Mouse (Mus musculus) kidney, adult 2 months (tissue): Measurements from ENCODE around the gene Telo2. TPM values are rescaled to one million over a fixed set of nuclear protein-coding genes. Genes with fewer than 3 reads are reported as not detected.

ENCODE experiments used
- DNase-seq: peaks from one replicate; pipeline ENCODE4 v3.0.0; 2021
- H3K27ac ChIP-seq: fragments of 200-500 bp; 2 replicates; pipeline ENCODE4 v1.5.1; 2012; ENCODE audit warnings: low read depth, low read length, control low read depth, inconsistent platforms; ENCODE audit not compliant: insufficient read depth
- H3K27me3 ChIP-seq: fragments of 200-500 bp; replicated peaks from 2 replicates; pipeline ENCODE4 v1.6.1; 2012; ENCODE audit warnings: mild to moderate bottlenecking, moderate library complexity, low read length, inconsistent platforms; ENCODE audit not compliant: control insufficient read depth, insufficient read depth
- H3K36me3 ChIP-seq: fragments of 200-500 bp; 2 replicates; pipeline ENCODE4 v1.6.1; 2012; ENCODE audit warnings: mild to moderate bottlenecking, moderate library complexity, low read length, inconsistent platforms; ENCODE audit not compliant: control insufficient read depth, insufficient read depth
- H3K4me1 ChIP-seq: fragments of 200-500 bp; 2 replicates; pipeline ENCODE4 v1.6.1; 2011; ENCODE audit warnings: low read length; ENCODE audit not compliant: control insufficient read depth, insufficient read depth
- H3K4me3 ChIP-seq: fragments of 200-500 bp; 2 replicates; pipeline ENCODE4 v1.5.1; 2011; ENCODE audit warnings: mild to moderate bottlenecking, low read depth, low read length, control low read depth; ENCODE audit not compliant: insufficient read depth
- CTCF ChIP-seq: fragments of 200-500 bp; conservative IDR thresholded peaks from 2 replicates; pipeline ENCODE4 v1.5.1; 2011; ENCODE audit warnings: low read depth, mild to moderate bottlenecking, control low read depth, low read length, moderate library complexity, mixed read lengths; ENCODE audit not compliant: insufficient read depth, insufficient read length
- POLR2A ChIP-seq: fragments of 200-500 bp; IDR thresholded peaks from one replicate; pipeline ENCODE4 v1.6.1; 2011; ENCODE audit warnings: low read depth, low read length, control low read depth
- WGBS: fragments of 180-500 bp; shearing (Covaris S2); methylation state at CpG from one replicate; pipeline ENCODE4 v1.1.7; 2018; 5-methylcytosine and 5-hydroxymethylcytosine counted together
- polyA plus RNA-seq: library from polyadenylated mRNA; depleted of rRNA; stranded (reverse); fragments of >200 nt; gene quantifications from 2 replicates; pipeline ENCODE4 v1.2.3, GENCODE M21; 2012

The Telo2 gene
- polyA plus RNA-seq, 1 experiment: 11.6 TPM

- DNase-seq: no peak
- no peak overlapping the region for H3K27ac ChIP-seq
- no peaks in the 10 kb centered on the region for H3K4me1 ChIP-seq
- H3K4me3 ChIP-seq: no peak overlapping the region
- 95% methylated on average over 11 of the region's 11 CpGs for WGBS
- no peaks in the 10 kb centered on the region for H3K27me3 ChIP-seq
- TF ChIP-seq POLR2A (no peak), CTCF (no peak)
- no peaks in the 10 kb centered on the region for H3K36me3 ChIP-seq
Observed at GRCm38 (mm10) chr17:25101338-25101737, 14.4 kb downstream of the Telo2 start.

GRCm38 (mm10) chr17:25100052-25100451 is 15.7 kb downstream of the Telo2 start:
- 74% methylated on average over 6 of the region's 6 CpGs for WGBS
- H3K4me1 ChIP-seq: no peaks in the 10 kb centered on the region
- DNase-seq: peak; percentile 65
- no peak overlapping the region for H3K27ac ChIP-seq
- H3K27me3 ChIP-seq: no peaks in the 10 kb centered on the region
- H3K36me3 ChIP-seq: no peaks in the 10 kb centered on the region
- no peak for TF ChIP-seq POLR2A
- TF ChIP-seq CTCF: no peak
- H3K4me3 ChIP-seq: no peak overlapping the region

DNA sequence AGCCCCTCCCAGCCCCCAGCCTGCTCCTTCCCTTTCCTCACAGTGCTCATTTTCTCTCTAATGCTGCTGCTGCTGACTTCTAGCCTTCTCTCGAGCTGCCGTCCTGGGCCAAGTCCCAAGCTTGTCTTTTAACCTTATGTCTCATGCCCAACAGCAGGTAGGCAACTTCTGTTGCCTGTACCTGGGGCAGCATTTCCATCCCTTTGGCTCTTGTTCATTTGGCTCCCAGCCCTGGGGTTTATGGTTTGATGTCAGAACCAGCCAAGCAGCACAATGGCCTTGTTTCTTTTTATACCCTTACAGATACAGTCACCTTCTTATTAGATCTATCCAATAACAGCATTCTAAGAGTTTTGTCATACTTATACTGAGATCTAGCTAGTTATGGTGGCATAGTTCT is 19.5 kb downstream of the Telo2 start:
- H3K4me1 ChIP-seq: no peaks in the 10 kb centered on the region
- H3K36me3 ChIP-seq: no peaks in the 10 kb centered on the region
- peak; percentile 88 for DNase-seq
- TF ChIP-seq POLR2A (no peak), CTCF (no peak)
- no peak overlapping the region for H3K27ac ChIP-seq
- no peaks in the 10 kb centered on the region for H3K27me3 ChIP-seq
- H3K4me3 ChIP-seq: no peak overlapping the region
- 27% methylated on average over 2 of the region's 2 CpGs for WGBS

- DNase-seq: no peak
- no peak for TF ChIP-seq POLR2A
- TF ChIP-seq CTCF: no peak
- Histone ChIP-seq H3K27ac (no peak overlapping the region), H3K27me3 (no peaks in the 10 kb centered on the region), H3K36me3 (no peaks in the 10 kb centered on the region), H3K4me1 (no peaks in the 10 kb centered on the region), H3K4me3 (no peak overlapping the region)
- 95% methylated on average over 10 of the region's 10 CpGs for WGBS
Observed at GRCm38 (mm10) chr17:25090450-25090849, 25.3 kb downstream of the Telo2 start.

DNA sequence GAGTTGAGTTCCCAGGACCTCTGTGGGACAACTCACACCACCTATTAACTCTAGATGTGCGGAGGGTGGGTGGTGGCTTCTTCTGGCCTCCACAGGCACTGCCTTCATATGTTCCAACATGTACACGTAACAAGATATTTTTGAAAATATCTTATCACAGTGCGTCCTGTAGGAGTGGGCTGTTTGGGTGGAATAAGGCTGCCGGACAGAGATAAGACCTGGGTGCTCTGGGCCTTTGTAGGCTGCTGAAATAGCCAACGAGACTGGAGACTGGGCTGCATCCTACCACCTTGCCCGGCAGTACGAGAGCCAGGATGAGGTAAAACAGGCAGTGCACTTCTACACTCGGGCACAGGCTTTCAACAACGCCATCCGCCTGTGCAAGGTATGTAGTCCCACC is 26.6 kb downstream of the Telo2 start:
- WGBS: 93% methylated on average over 10 of the region's 10 CpGs
- Histone ChIP-seq H3K4me1 (0 out of 2 replicates have a peak, but pooled peaks cover 3% of the 10 kb centered on the region), H3K27ac (no peak overlapping the region), H3K36me3 (no peaks in the 10 kb centered on the region), H3K4me3 (no peak overlapping the region), H3K27me3 (no peaks in the 10 kb centered on the region)
- DNase-seq: no peak
- TF ChIP-seq CTCF (no peak), POLR2A (no peak)

GRCm38 (mm10) chr17:25086724-25087123 is 29.0 kb downstream of the Telo2 start:
- 96% methylated on average over 7 of the region's 7 CpGs for WGBS
- DNase-seq: no peak
- Histone ChIP-seq H3K27ac (no peak overlapping the region), H3K4me3 (no peak overlapping the region), H3K27me3 (no peaks in the 10 kb centered on the region), H3K4me1 (0 out of 2 replicates have a peak, but pooled peaks cover 3% of the 10 kb centered on the region), H3K36me3 (no peaks in the 10 kb centered on the region)
- TF ChIP-seq POLR2A (no peak), CTCF (no peak)

- Histone ChIP-seq H3K36me3 (no peaks in the 10 kb centered on the region), H3K27me3 (no peaks in the 10 kb centered on the region), H3K4me1 (0 out of 2 replicates have a peak, but pooled peaks cover 3% of the 10 kb centered on the region), H3K4me3 (no peak overlapping the region), H3K27ac (no peak overlapping the region)
- no peak for DNase-seq
- TF ChIP-seq POLR2A: no peak
- WGBS: 68% methylated on average over 13 of the region's 13 CpGs
Observed at GRCm38 (mm10) chr17:25084835-25085385, 30.9 kb downstream of the Telo2 start.
